Mouse (Mus musculus) megakaryocyte, embryonic 14.5 days (primary cell): ENCODE results near the gene Tmed2.

ENCODE experiments used
- FLI1 ChIP-seq: IDR thresholded peaks from 2 replicates; pipeline ENCODE4 v1.6.1; 2012; ENCODE audit warnings: low read length, inconsistent platforms, mixed read lengths
- GATA1 ChIP-seq: IDR thresholded peaks from 3 replicates; pipeline ENCODE4 v1.6.1; 2012; ENCODE audit warnings: mixed read lengths, low read length, inconsistent platforms, borderline replicate concordance

DNA sequence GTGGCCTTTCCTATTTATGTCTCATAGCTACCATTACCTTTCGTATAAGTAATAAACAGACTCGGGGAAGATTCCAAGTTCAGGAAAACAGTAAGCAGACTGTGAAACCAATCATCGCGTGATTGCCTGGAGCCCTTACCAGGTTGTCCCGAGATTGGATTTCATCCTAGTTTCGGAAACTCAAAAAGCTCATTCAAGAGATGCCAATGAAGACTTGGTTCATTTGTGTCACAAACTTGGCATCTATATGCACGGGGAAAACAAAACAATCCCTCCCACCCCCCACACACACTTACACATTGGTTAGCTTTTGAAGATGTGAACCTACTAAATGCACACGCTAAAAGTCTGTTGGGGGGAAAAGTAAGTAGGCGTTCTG is 11.6 kb downstream of the Tmed2 start:
- no peak for TF ChIP-seq GATA1
- no peak for TF ChIP-seq FLI1
